Mouse (Mus musculus): Measurements from ENCODE around the gene Npy2r. TPM values are rescaled to one million over a fixed set of nuclear protein-coding genes. Genes with fewer than 3 reads are reported as not detected.

The Npy2r gene
- 1.1 TPM for polyA plus RNA-seq (2014; fragmentation: Illumina TruSeq; extraction: RNeasy Lipid Tissue Mini Kit (QIAGEN cat#74804); ENCODE audit: low replicate concordance)

DNA sequence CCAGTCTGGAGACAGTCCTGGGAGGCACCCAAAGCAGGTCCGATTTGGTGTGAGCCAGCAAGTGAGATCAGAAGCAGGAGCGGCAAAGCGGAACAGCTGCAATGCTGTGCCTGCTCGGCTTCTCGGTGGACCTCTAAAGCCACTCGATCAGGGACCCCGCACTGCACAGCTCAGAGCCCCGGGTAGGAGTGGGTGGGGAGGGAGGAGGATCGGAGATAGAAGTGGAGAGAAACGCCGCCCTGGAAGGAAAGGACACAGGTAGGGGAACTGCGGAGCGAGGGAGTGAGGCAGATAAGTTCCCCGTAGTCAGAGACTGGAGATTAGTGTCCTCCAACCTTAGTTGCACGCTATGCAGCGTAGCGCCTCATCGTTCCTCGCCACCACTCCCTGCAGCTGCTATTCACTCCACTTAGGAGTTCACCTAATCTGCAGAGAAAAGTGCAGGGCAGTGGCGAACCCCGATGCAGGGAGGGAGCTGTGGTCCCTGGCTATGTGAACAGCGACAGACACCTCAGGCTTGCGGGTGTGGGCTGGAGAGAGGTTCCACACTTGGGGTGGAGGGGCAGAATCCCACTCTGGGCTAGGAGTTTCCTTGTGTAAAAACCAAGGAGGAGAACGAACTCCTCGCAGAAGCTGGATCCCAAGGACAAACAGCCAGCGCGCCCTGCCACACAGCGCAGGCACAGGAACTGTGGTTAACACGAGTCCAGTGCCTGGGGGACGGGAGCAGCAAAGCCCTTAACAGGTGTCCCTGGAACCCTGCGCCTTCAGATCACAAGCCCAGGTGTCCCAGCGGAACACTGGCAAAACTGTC lies at the start of gene Npy2r:
Npy2r (minus strand) TSS at position 177 of the 814 bp plus-strand sequence.

Other genes starting within 250 kb of the Npy2r start
- 1.2 TPM for gene Map9, start 190.0 kb downstream of the Npy2r start, polyA plus RNA-seq (2014; fragmentation: Illumina TruSeq; extraction: RNeasy Lipid Tissue Mini Kit (QIAGEN cat#74804); ENCODE audit: low replicate concordance)